Mouse (Mus musculus) frontal cortex, postnatal 36 days (tissue): ENCODE results near the gene Dhh.
A peak's percentile ranks its signal among the peaks of the same experiment; 100 is the strongest.
"Not testable (repeated sequence)": the region's sequence is repeated elsewhere in the genome, so short reads cannot be mapped to it uniquely, and the experiment has no call there.

Experiments
- DNase-seq, 2 experiments: peaks; one replicate each; pipeline ENCODE4 v3.0.0; 2022; ENCODE audit warnings: low spot score in 2 of 2

The Dhh gene

DNA sequence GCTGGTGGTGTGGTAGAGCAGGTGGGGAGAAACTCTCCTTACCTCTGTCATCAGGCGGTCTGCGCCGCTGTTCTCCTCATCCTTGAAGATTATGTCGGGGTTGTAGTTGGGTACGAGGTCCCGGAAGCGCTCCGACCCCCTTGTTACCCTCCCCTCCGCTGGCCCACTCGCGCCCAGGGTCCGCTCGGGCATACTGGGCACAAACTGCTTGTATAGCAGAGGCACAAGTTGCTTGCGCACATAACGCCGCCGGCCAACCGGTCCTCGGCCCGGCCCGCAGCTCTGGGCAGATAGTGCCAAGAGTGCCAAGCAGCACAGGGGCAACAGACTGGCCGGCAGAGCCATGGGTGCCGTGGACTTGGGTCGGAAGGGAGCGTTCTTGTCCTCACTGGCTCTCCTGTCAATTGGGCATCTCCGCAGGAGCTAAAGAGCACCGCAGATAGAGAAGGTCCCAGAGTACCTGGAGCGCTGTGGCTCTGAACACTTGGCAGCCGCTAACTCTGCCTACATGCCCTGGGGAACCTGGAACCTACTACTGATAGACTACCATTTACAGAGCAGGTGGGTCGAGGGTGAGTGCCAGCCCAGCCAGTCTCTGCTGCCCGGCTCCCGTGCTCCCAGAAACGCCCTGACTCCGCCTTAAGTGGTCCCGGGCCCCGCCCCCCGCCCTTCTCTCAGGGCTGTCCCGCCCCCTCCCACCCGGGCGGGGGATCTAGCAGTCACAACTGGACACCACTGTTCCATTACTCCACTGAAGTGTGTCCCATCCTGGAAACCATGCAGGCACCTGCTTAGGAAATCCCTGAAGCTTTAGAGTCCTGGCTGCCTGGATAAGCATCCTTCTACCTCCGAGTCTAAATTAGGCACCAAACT lies at the start of gene Dhh:
Dhh (minus strand) TSS at position 613 of the 873 bp plus-strand sequence.
- no peak for DNase-seq

DNA sequence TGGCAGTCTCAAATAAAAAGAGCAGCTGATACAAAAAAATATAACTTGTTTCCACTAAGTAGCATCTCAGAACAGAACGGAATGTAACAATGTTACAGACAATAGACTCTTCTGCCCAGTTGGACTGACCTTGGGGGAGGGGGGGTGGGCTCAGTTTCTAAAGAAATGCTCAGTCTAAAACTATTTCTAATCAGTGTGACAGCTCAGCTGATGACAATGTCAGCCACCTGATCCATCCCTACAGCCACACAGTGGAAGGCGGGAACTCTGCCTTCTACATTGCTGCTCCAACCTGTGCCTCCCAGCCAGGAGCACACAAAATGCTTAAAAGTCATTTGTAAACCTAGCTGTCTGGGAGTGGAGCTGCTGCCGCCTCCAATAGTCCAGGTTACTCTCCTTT lies 49.5 kb upstream of the Dhh start:
- DNase-seq: no peak

DNA sequence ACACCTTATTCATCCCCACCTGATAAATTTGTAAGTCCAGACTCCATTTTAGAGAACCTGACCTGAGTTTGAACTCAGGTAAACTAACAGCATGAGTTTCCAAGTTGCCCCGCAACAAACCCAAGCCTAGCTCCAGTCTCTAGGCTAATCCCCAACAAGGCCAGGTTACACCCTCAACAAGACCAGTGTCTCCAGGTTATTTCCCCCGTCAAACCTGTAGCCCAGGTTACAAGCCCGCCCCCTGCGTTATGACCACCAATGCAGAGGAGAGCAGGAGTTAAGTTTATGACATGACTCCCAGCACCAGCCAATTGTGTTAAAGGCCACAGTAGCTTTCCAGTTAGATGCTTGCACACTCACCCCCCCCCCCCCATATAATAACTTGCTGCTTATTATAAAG lies 44.8 kb upstream of the Dhh start:
- no peak for DNase-seq

DNA sequence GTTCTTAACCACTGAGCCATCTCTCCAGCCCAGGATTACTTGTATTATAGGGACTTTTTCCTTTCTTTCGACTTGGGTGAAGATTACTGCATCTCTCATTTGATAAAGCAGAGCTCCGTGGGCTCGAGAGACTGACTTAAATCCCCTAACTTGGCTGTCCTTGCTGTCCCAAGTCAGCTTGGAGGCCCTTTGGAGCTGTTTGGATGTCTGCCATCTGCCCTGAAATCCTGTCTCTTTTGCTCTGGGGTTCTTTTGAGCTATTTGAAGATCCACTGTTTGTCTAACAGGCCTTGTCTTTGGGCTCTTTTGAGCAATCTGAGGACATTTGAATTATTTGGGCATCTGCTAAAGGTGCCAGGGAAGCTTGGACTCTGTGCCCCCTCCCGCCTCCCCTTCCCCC lies 43.7 kb upstream of the Dhh start:
- no peak for DNase-seq

DNA sequence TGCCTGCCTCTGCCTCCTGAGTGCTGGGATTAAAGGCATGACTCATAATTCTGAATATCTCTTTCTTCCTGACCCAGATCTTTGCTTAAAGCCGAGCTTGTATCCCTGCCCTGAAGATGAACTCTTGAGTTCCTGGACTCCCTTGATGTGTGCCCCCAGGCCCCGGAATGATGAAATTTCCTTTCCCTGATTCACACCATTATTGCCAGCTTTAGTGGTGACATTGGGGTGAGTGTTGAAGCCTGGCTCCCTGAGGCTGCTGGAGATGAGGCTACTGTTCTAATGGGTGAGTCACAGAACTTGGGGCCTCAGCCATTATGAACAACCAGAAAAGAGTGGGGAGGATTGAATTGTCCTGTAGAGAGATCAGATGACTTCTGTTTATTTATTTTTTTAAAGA lies 43.2 kb upstream of the Dhh start:
- no peak for DNase-seq

- no peak for DNase-seq
These were observed 42.5 kb upstream of the Dhh start for GRCm38 (mm10) chr15:98940816-98941215.

GRCm38 (mm10) chr15:98934217-98934839 lies 36.0 kb upstream of the Dhh start, which contains the start of gene Tuba1b:
Tuba1b (minus strand) TSS chr15:98934565.
- peak; percentile 87 to 92 for DNase-seq

DNA sequence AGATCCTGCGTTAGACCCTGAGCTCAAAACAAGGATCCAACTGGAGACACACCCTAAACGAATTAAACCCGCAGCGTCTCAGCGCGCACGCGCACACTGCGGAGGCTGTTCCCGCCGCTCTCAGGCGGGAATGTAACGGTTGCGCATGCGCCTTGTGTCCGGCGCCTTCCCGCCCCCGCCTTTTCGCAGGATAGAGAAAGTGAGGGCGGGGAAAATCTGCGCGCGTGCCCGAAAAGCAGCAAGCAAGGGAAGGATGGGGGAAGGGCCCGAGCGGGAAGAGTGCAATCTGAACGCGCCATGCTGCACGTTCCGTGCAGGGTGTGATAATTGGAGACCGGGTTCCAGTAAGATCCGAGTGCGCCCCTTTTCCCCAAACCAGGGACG lies 35.5 kb upstream of the Dhh start:
- peak; percentile 92 to 97 for DNase-seq

DNA sequence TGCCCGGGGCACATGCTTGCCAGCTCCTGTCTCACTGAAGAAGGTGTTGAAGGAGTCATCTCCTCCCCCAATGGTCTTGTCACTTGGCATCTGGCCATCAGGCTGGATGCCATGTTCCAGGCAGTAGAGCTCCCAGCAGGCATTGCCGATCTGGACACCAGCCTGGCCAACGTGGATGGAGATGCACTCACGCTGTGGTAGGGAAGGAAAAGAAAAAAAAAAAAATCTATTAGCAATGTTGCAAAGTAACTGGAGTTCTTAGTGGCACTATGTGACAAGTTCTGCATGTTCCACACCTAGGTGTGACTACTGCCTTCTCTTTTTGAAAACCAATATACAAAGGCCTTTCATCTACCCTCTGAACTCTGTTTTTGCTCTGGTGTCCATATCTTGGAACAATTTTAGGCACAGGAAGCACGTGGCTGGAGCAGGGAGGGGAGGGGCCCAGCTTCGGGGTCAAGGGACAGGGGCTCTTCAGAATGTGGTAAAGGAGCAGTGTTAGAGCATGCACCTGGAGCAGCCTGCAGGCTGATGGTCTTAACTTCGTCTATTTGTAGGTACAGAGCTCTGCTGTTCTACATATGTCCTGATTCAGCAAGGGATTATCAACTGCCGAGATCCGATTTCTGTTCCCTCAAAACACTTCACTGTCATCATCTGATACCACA lies 34.8 kb upstream of the Dhh start:
- DNase-seq: not testable (repeated sequence)

- no peak for DNase-seq
These were observed 32.7 kb upstream of the Dhh start for GRCm38 (mm10) chr15:98930998-98931397.

DNA sequence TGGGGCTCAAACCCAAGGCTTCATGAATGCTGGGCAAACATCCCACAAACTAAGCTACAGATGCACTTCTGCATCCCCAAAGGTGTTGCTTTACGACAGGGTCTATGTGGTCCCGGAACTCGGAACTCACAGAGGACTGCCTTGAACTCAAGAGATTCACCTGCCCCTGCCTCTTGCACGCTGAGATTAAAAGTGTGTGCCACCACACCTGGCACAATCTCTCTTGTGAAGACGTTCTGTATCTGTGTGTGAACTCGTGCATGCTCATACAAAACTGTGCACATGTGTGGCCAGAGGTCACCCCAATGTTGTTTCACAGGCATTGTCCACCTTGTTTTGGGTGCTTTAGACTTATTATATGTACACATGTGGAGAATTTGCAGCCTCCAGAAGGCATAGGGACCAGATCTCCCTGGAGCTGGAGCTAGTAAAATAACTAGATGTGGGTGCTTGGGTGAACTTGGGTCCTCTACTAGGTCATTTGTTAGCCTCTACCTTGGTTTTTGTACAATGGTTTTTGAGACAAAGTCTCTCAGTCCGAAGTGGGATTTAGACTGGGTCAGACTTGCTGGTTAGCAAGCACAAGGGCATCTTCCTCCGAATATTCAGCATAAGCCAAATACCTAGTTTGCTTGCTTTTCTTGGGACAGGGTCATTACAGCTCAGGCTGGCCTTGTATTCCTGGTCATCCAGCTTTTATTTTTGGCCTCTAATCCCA lies 31.8 kb upstream of the Dhh start:
- no peak for DNase-seq

DNA sequence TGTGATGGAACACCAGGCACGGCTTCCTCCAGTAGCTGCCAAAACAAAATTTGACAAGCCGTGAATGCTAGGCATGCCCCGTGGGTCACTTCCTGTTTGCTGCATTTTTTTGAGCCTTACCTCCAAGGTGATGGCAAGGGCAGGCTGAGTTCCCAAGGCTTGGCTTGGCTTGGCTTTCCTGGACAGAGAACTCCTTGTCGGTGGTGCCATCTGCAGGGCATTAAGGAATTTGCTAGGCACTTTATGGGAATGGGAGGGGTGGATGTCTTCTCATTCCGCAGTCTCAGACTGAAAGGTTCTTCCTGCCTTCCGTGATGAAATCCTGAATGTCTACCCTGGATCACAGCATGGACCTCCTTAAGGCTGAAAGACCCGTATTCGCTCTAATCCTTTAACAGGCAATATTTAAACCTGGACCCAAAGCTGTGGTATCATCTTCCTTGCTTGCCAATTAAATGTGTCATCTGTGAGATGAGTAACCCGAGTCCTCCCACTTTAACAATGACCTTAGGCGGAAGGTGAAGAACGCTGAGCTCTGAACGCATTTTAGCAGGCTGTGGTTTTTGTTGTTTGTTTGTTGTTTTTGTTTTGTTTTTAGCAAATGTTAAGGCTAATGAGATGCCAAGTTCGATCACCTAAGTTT lies 30.4 kb upstream of the Dhh start:
- DNase-seq: peak; percentile 66 to 76

GRCm38 (mm10) chr15:98927566-98927965 lies 29.2 kb upstream of the Dhh start:
- no peak for DNase-seq

GRCm38 (mm10) chr15:98924682-98925081 lies 26.3 kb upstream of the Dhh start:
- no peak for DNase-seq

DNA sequence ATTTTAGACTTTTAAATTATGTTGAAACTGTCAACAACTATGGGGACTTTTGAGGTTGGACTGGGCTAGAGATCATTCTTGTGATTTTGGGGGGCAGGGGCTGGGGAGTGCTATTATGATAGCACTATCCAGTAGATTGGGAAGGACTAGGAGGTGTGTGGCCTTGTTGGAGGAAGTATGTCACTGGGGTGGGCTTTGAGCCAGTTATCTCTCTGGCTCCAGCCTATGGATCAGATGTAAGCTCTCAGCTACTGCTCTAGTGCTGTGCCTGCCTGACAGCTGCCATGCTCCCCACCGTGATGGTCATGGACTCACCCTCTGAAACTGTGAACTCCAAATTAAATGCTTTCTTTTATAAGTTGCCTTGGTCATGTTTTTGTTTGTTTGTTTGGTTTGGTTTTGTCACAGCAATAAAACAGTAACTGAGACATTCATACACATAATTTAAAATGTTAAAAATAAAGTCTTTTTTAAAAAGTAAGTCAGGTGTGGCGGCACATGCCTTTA lies 24.7 kb upstream of the Dhh start:
- DNase-seq: no peak

DNA sequence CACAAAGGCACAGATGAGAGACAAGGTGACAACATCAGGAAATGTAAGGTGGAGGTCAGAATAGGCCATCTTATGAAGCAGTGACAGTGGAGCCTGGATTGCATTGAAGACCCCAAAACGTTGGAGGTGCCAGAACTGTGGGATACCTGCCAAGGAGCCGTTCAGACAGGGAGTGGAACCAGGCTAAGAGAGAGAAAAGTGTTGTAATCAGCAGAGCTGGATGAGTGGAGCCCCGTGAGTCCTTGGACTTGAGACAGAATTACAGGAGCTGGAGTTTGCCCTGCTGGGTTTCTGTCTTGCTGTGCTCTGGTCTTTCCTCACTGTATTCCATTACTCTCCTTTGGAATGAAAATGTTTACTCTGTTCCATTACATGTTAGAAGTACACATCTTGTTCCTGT lies 24.2 kb upstream of the Dhh start:
- DNase-seq: no peak

DNA sequence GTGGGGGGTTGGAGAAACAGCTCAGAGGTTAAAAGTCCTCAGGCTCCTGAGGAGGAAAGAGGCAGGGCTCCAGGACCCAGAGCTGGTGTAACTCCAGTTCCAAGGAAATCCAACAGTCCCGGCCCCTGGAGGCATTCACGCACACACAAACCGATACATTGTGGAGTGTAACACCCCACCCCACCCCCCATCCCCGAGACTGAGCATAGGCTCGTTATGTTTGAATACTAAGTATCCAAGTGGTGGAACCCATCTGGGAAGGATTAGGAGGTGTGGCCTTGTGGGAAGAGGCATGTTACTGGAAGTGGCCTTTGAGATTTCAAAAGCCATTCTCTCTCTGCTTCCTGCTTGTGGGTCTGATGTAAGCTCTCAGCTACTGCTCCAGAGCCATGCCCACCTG lies 23.2 kb upstream of the Dhh start:
- no peak for DNase-seq

DNA sequence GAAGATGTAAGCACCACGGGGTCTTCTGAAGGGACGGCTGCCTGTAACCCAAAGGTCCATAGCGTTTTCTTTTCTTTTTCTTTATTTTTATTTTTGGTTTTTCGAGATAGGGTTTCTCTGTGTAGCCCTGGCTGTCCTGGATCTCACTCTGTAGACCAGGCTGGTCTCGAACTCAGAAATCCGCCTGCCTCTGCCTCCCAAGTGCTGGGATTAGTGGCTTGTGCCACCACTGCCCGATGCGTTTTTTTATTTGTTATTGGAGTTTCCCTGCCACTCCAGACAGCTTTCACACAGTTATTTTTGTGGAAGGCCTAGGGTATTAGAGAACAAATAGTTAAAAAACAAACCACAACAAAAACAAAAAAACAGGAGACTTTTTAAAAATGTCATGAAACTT lies 20.2 kb upstream of the Dhh start:
- not testable (repeated sequence) for DNase-seq

GRCm38 (mm10) chr15:98917538-98918498 lies 19.5 kb upstream of the Dhh start, which contains the start of gene Lmbr1l:
Lmbr1l (minus strand) TSS chr15:98918231.
- peak; percentile 99 for DNase-seq

DNA sequence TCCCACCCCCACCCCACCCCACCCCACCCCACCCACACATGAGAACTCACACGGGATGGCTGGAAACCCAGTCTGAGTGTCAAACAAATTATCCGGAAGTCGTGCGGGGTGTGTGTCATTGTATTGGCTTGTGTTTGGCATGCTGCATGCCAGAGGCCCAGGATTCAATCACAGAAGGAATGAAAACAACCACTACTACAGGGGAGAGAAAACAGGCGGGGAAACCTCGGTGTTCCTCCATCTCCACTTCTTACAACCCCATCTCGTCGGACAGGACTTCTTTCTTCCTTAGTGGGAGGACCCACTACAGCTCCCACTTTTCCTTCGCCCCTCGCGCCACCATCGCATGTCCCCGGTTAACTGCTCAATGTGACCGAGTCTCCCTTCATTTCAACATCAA lies 18.8 kb upstream of the Dhh start:
- no peak for DNase-seq
